Mouse (Mus musculus) embryonic facial prominence, embryonic 14.5 days (tissue): ENCODE measurements around the gene Ifnar2. TPM values are rescaled to one million over a fixed set of nuclear protein-coding genes. Genes with fewer than 3 reads are reported as not detected.

Source experiments
- polyA plus RNA-seq: library from polyadenylated mRNA; unstranded; fragments of >200 nt; fragmentation: Nextera tagmentation; extraction: Ambion mirVana; gene quantifications from 2 replicates; pipeline ENCODE4 v1.2.1, GENCODE M21; 2014

Gene Ifnar2
- polyA plus RNA-seq, 1 experiment from 2014 or later, result 67.7 TPM

Other genes with a start within 250 kb of the Ifnar2 start
- 1.1 and 1.3 TPM in 2 replicates for gene Olig2, start 147.3 kb upstream of the Ifnar2 start, polyA plus RNA-seq
- gene Olig1, start 103.0 kb upstream of the Ifnar2 start, polyA plus RNA-seq, result 4.1 and 4.2 TPM in 2 replicates
- not detected in 2 replicates for gene Gm21970, start 18.9 kb downstream of the Ifnar2 start, polyA plus RNA-seq
- 32.6 and 33.2 TPM in 2 replicates for gene Il10rb, start 33.4 kb downstream of the Ifnar2 start, polyA plus RNA-seq
- gene Ifnar1, start 112.5 kb downstream of the Ifnar2 start, polyA plus RNA-seq, result 47.3 and 53.7 TPM in 2 replicates
- gene Ifngr2, start 174.3 kb downstream of the Ifnar2 start, polyA plus RNA-seq, result 51.0 and 55.9 TPM in 2 replicates
- gene Tmem50b, start 225.0 kb downstream of the Ifnar2 start, polyA plus RNA-seq, result 39.5 and 41.7 TPM in 2 replicates
- gene Dnajc28, start 246.2 kb downstream of the Ifnar2 start, polyA plus RNA-seq, result 2.4 and 4.5 TPM in 2 replicates